In the genomic region with DNA sequence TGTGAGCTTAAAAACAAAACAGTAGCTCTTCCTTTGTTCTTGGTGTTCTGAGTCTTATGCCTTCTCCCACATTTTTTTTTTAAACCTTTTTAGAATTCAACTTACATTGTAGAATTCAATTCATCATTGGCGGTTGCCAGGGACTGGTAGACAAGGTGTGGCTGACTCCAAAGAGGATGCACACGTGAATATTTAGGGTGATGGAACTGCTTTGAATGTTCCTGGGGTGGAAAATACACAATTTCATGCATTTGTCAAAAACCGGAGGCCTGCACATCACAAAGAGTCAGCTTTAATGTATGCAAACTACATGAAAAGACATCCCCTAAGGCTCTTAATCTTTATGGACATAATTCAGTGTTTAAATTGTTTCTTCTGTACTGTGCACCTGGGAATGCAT, we compare ENCODE assay signal across 29 mouse cellular contexts. TPM values are rescaled to one million over a fixed set of nuclear protein-coding genes. Genes with fewer than 3 reads are reported as not detected.
DNase-seq lines count a peak whose midpoint lies in the region; ATAC-seq and TF ChIP-seq lines count a peak whose summit lies in the region.
"Had no signal": no experiment of that assay in that cellular context is flagged by ENCODE, and none has a peak within 500 bp of the region (broad histone marks: within the 10 kb centered on the region; RNA-seq: fewer than 3 reads in every experiment).

No protein-coding gene starts in this region.

- peaks cover 20% of the 10 kb centered on the region for H3K4me1 ChIP-seq in hindbrain, embryonic 14.5 days (replicated peaks; ENCODE audit: control insufficient read depth, insufficient read depth, low read length)
- peaks cover 48% of the 10 kb centered on the region for H3K4me1 ChIP-seq in hindbrain, embryonic 10.5 days (replicated peaks)
- H3K4me1 ChIP-seq in midbrain, embryonic 12.5 days, result peaks cover 20% of the 10 kb centered on the region
- peaks cover 10% of the 10 kb centered on the region for H3K4me1 ChIP-seq in midbrain, postnatal 0 days (ENCODE audit: insufficient read depth, low read length)

- ATAC-seq in hindbrain, embryonic 14.5 days (ENCODE audit: low FRiP score), result no peak
- no peak for ATAC-seq in midbrain, embryonic 12.5 days (ENCODE audit: low FRiP score, low read depth)
- ATAC-seq in midbrain, postnatal 0 days (ENCODE audit: low FRiP score), result peak; percentile 45; the same call in 1 of the 2 replicates
- ATAC-seq: inflammation-experienced regulatory T-cells, adult 6 months had no signal

- H3K4me3 ChIP-seq in hindbrain, embryonic 14.5 days (replicated peaks; ENCODE audit: low read length), result no peak overlapping the region
- no peak overlapping the region for H3K4me3 ChIP-seq in hindbrain, embryonic 10.5 days
- H3K4me3 ChIP-seq in midbrain, embryonic 12.5 days, result no peak overlapping the region
- H3K4me3 ChIP-seq in midbrain, postnatal 0 days (ENCODE audit: low read depth, low read length), result no peak overlapping the region
- H3K4me3 ChIP-seq: embryonic facial prominence, embryonic 10.5 days; embryonic facial prominence, embryonic 15.5 days; forebrain, embryonic 12.5 days; heart, adult 2 months; heart, embryonic 13.5 days; kidney, embryonic 15.5 days; limb, embryonic 13.5 days; lung, embryonic 15.5 days had no signal

- H3K4me2 ChIP-seq in hindbrain, embryonic 14.5 days (replicated peaks), result no peak overlapping the region
- no peak overlapping the region for H3K4me2 ChIP-seq in midbrain, embryonic 12.5 days (replicated peaks)
- H3K4me2 ChIP-seq in midbrain, postnatal 0 days (ENCODE audit: low read depth, low read length, poor library complexity, severe bottlenecking), result no peak overlapping the region
- H3K4me2 ChIP-seq: embryonic facial prominence, embryonic 15.5 days; forebrain, embryonic 12.5 days; heart, embryonic 13.5 days; kidney, embryonic 15.5 days; limb, embryonic 13.5 days; liver, embryonic 11.5 days; lung, embryonic 15.5 days had no signal

- TF ChIP-seq CTCF in midbrain, postnatal 0 days (IDR thresholded peaks at IDR 0.05), result no peak

- no peaks in the 10 kb centered on the region for H3K9me3 ChIP-seq in hindbrain, embryonic 14.5 days (ENCODE audit: control insufficient read depth, low read length)
- no peaks in the 10 kb centered on the region for H3K9me3 ChIP-seq in hindbrain, embryonic 10.5 days
- no peaks in the 10 kb centered on the region for H3K9me3 ChIP-seq in midbrain, embryonic 12.5 days
- no peaks in the 10 kb centered on the region for H3K9me3 ChIP-seq in midbrain, postnatal 0 days (ENCODE audit: low read length)
- H3K9me3 ChIP-seq: embryonic facial prominence, embryonic 10.5 days; embryonic facial prominence, embryonic 15.5 days; forebrain, embryonic 12.5 days; G1E; heart, embryonic 13.5 days; kidney, embryonic 15.5 days; limb, embryonic 13.5 days; lung, embryonic 15.5 days had no signal

- peaks cover 19% of the 10 kb centered on the region for H3K27me3 ChIP-seq in hindbrain, embryonic 14.5 days (ENCODE audit: control insufficient read depth, insufficient read depth, low read length)
- H3K27me3 ChIP-seq in hindbrain, embryonic 10.5 days (ENCODE audit: insufficient read depth, poor library complexity, severe bottlenecking), result peaks cover 57% of the 10 kb centered on the region
- H3K27me3 ChIP-seq in midbrain, embryonic 12.5 days, result peaks cover 53% of the 10 kb centered on the region
- H3K27me3 ChIP-seq in midbrain, postnatal 0 days (ENCODE audit: insufficient read depth, low read length), result no peaks in the 10 kb centered on the region
- H3K27me3 ChIP-seq: embryonic facial prominence, embryonic 15.5 days had no signal

- peak overlapping the region; percentile 9; the same call in 1 of the 2 replicates for H3K27ac ChIP-seq in hindbrain, embryonic 14.5 days
- H3K27ac ChIP-seq in hindbrain, embryonic 10.5 days, result no peak overlapping the region
- peak overlapping the region; percentile 47 for H3K27ac ChIP-seq in midbrain, embryonic 12.5 days (replicated peaks)
- H3K27ac ChIP-seq in midbrain, postnatal 0 days (ENCODE audit: low read depth, low read length), result peak overlapping the region; percentile 8; the same call in 1 of the 2 replicates
- H3K27ac ChIP-seq: embryonic facial prominence, embryonic 15.5 days; forebrain, embryonic 12.5 days; heart, adult 2 months; heart, embryonic 13.5 days; kidney, embryonic 15.5 days; limb, embryonic 13.5 days; lung, embryonic 15.5 days; stomach, postnatal 0 days had no signal

- peak; percentile 26 for DNase-seq in cerebellum, adult 9-10 months
- DNase-seq in cerebellum, postnatal 4 days (ENCODE audit: low spot score in 2 of 2), result no peak
- DNase-seq in hindbrain, embryonic 14.5 days (ENCODE audit: low spot score), result no peak
- no peak for DNase-seq in hindbrain, embryonic 10.5 days (ENCODE audit: low spot score)
- no peak for DNase-seq in midbrain, postnatal 0 days (ENCODE audit: low spot score)
- DNase-seq in thymus, postnatal 25 days, result no peak
- DNase-seq: adrenal gland, postnatal 10 days; cerebellum, adult 11 months; heart, adult 2 months; heart, postnatal 10 days; kidney, adult 11 months; kidney, postnatal 36 days; right cerebral cortex, postnatal 4 days; thymus, adult 18-20 months; thymus, postnatal 36 days had no signal

- WGBS in hindbrain, embryonic 14.5 days, result 28% methylated on average over 3 of the region's 3 CpGs
- WGBS in hindbrain, embryonic 10.5 days, result 61% methylated on average over 3 of the region's 3 CpGs
- 42% methylated on average over 3 of the region's 3 CpGs for WGBS in midbrain, embryonic 12.5 days
- WGBS in midbrain, postnatal 0 days, result 23% methylated on average over 3 of the region's 3 CpGs

- no peak overlapping the region for H3K9ac ChIP-seq in hindbrain, embryonic 14.5 days
- H3K9ac ChIP-seq in midbrain, embryonic 12.5 days (replicated peaks), result no peak overlapping the region
- no peak overlapping the region for H3K9ac ChIP-seq in midbrain, postnatal 0 days (replicated peaks; ENCODE audit: low read length, poor library complexity, severe bottlenecking)
- H3K9ac ChIP-seq: embryonic facial prominence, embryonic 15.5 days; forebrain, embryonic 12.5 days; heart, embryonic 13.5 days; kidney, embryonic 15.5 days; limb, embryonic 13.5 days; lung, embryonic 15.5 days had no signal

- H3K36me3 ChIP-seq in hindbrain, embryonic 14.5 days (replicated peaks; ENCODE audit: control insufficient read depth, insufficient read depth), result no peaks in the 10 kb centered on the region
- no peaks in the 10 kb centered on the region for H3K36me3 ChIP-seq in hindbrain, embryonic 10.5 days
- H3K36me3 ChIP-seq in midbrain, embryonic 12.5 days, result no peaks in the 10 kb centered on the region
- H3K36me3 ChIP-seq in midbrain, postnatal 0 days (ENCODE audit: insufficient read depth, low read length), result no peaks in the 10 kb centered on the region
- H3K36me3 ChIP-seq: embryonic facial prominence, embryonic 10.5 days; embryonic facial prominence, embryonic 15.5 days; forebrain, embryonic 12.5 days; G1E; heart, embryonic 13.5 days; kidney, embryonic 15.5 days; limb, embryonic 13.5 days; lung, embryonic 15.5 days had no signal

RNA-seq across cellular contexts. Expression of a gene that starts 1.8 kb away (rescaled TPM):
- polyA plus RNA-seq in hindbrain, embryonic 14.5 days (2014; fragmentation: Nextera tagmentation; extraction: Ambion mirVana), result 18.0 and 22.9 TPM in 2 replicates
- polyA plus RNA-seq in hindbrain, embryonic 10.5 days (2016; fragmentation: Nextera tagmentation; extraction: Ambion mirVana), result 19.0 and 20.2 TPM in 2 replicates
- 12.9 and 14.5 TPM in 2 replicates for polyA plus RNA-seq in midbrain, embryonic 12.5 days (2016; fragmentation: Nextera tagmentation; extraction: Ambion mirVana)
- 62.9 and 70.6 TPM in 2 replicates for total RNA-seq in midbrain, postnatal 0 days (2014; rRNA removed)
- polyA plus RNA-seq in midbrain, postnatal 0 days (2015; fragmentation: Nextera tagmentation; extraction: Ambion mirVana), result 22.0 and 23.7 TPM in 2 replicates
- total RNA-seq: megakaryocyte progenitor cell, adult 5-6 weeks had no signal

RNA-seq across cellular contexts. Expression of a gene that starts 13.1 kb away (rescaled TPM):
- 1.0 and 1.7 TPM in 2 replicates for polyA plus RNA-seq in hindbrain, embryonic 14.5 days (2014; fragmentation: Nextera tagmentation; extraction: Ambion mirVana)
- polyA plus RNA-seq in hindbrain, embryonic 10.5 days (2016; fragmentation: Nextera tagmentation; extraction: Ambion mirVana), result 3.8 and 4.5 TPM in 2 replicates
- polyA plus RNA-seq in midbrain, embryonic 12.5 days (2016; fragmentation: Nextera tagmentation; extraction: Ambion mirVana), result 0.93 and 1.2 TPM in 2 replicates
- 1.9 and 2.6 TPM in 2 replicates for total RNA-seq in midbrain, postnatal 0 days (2014; rRNA removed)
- 1.4 and 1.6 TPM in 2 replicates for polyA plus RNA-seq in midbrain, postnatal 0 days (2015; fragmentation: Nextera tagmentation; extraction: Ambion mirVana)
- total RNA-seq: hematopoietic stem cell, adult 5-6 weeks; megakaryocyte progenitor cell, adult 5-6 weeks had no signal

RNA-seq across cellular contexts. Expression of a gene that starts 55.5 kb away (rescaled TPM):
- 132 and 141 TPM in 2 replicates for polyA plus RNA-seq in hindbrain, embryonic 14.5 days (2014; fragmentation: Nextera tagmentation; extraction: Ambion mirVana)
- polyA plus RNA-seq in hindbrain, embryonic 10.5 days (2016; fragmentation: Nextera tagmentation; extraction: Ambion mirVana), result 154 and 199 TPM in 2 replicates
- 154 and 176 TPM in 2 replicates for polyA plus RNA-seq in midbrain, embryonic 12.5 days (2016; fragmentation: Nextera tagmentation; extraction: Ambion mirVana)
- total RNA-seq in midbrain, postnatal 0 days (2014; rRNA removed), result 145 TPM in 2 replicates
- polyA plus RNA-seq in midbrain, postnatal 0 days (2015; fragmentation: Nextera tagmentation; extraction: Ambion mirVana), result 128 and 139 TPM in 2 replicates
